Mouse (Mus musculus) limb, embryonic 14.5 days (tissue): ENCODE measurements at regions not wholly inside any gene's neighbourhood (a gene's known extent, or its start where the extent isn't known, plus 50 kb on each side); places are given as distances from the start of the nearest gene placed in this dataset.

Experiments
- ATAC-seq: fragments of 200-750 bp; cut with Nextera tagmentation; 2 replicates; pipeline ENCODE4 v1.8.0; 2017; ENCODE audit warnings: low read depth, moderate number of reproducible peaks, moderate TSS enrichment; ENCODE audit not compliant: low FRiP score
- DNase-seq: peaks from one replicate; pipeline ENCODE4 v3.0.0-alpha.2; 2015; ENCODE audit warnings: low spot score
- H3K27ac ChIP-seq: fragments of 300-500 bp; sonication (generic); replicated peaks from 2 replicates; pipeline ENCODE4 v1.5.1; 2014; ENCODE audit warnings: low read depth, mild to moderate bottlenecking, low read length, moderate library complexity, mixed read lengths
- H3K27me3 ChIP-seq: fragments of 300-500 bp; sonication (generic); 2 replicates; pipeline ENCODE4 v1.6.1; 2014; ENCODE audit warnings: low read length, mixed read lengths; ENCODE audit not compliant: control insufficient read depth, insufficient read depth
- H3K36me3 ChIP-seq: fragments of 300-500 bp; sonication (generic); 2 replicates; pipeline ENCODE4 v1.6.1; 2014; ENCODE audit warnings: mild to moderate bottlenecking, low read length, moderate library complexity, mixed read lengths; ENCODE audit not compliant: control insufficient read depth, insufficient read depth
- H3K4me1 ChIP-seq: fragments of 300-500 bp; sonication (generic); 2 replicates; pipeline ENCODE4 v1.6.1; 2014; ENCODE audit warnings: antibody characterized with exemption, low read length, mixed read lengths; ENCODE audit not compliant: control insufficient read depth, insufficient read depth
- H3K4me2 ChIP-seq: fragments of 300-500 bp; sonication (generic); replicated peaks from 2 replicates; pipeline ENCODE4 v1.6.1; 2014; ENCODE audit warnings: low read depth, mild to moderate bottlenecking, low read length, moderate library complexity; ENCODE audit not compliant: severe bottlenecking
- H3K4me3 ChIP-seq: fragments of 300-500 bp; sonication (generic); replicated peaks from 2 replicates; pipeline ENCODE4 v1.5.1; 2014; ENCODE audit warnings: low read length
- H3K9ac ChIP-seq: fragments of 300-500 bp; sonication (generic); 2 replicates; pipeline ENCODE4 v1.6.1; 2014; ENCODE audit warnings: mild to moderate bottlenecking, low read depth, low read length, moderate library complexity; ENCODE audit not compliant: severe bottlenecking
- H3K9me3 ChIP-seq: fragments of 300-500 bp; sonication (generic); 2 replicates; pipeline ENCODE4 v1.6.1; 2016; ENCODE audit warnings: low read length; ENCODE audit not compliant: control insufficient read depth
- POLR2A ChIP-seq: fragments of 200-500 bp; IDR thresholded peaks from 2 replicates; pipeline ENCODE4 v1.8.0; 2012; ENCODE audit warnings: inconsistent platforms, mild to moderate bottlenecking, moderate library complexity, borderline replicate concordance; ENCODE audit not compliant: insufficient read depth, insufficient read length; ENCODE audit errors: extremely low read depth
- WGBS: fragments of 180-500 bp; shearing (Covaris S2); extraction: QIAGEN DNeasy Blood & Tissue Kit; methylation state at CpG from one replicate; pipeline ENCODE4 v1.1.7; 2014; 5-methylcytosine and 5-hydroxymethylcytosine counted together

DNA sequence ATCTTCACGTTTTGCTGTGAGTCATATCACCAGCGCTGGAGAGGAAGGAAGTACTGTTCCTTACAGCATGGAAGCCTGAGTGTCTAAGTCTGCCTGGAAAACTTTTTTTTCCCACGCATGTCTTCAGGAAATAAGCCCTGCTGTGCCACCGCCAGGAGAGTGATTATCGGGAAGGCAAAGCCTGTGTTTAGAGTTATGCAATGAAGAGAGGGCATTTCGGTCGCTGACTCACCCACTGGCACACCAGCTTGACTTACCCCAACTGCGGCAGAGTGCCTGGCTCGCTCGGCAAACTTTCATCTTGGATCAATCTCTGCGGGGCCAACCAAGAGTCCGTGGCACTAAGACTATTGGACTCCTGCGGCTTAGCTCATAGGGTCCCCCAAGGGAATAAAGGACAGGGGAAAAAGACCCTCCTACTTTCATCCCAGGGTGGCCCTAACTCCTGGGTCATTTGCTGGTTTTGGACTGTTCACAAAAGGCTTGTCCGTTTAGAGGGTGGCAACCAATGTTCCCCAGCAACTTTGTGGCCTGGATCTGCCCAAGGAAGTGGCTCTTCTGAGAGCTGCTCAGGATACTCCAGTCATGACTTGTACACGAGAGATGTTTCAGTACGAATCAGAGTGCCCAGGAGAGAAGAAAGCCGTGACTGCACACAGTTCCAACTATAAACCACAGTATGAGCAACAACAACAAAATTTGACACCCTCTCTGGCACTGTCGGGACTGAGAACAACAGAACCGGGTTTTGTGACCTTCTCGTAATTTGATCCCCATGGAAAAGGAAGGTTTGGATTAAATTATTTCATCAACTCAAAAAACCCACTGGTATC is 248.3 kb downstream of the Zfp36l1 start:
- Histone ChIP-seq H3K36me3 (no peaks in the 10 kb centered on the region), H3K4me2 (no peak overlapping the region), H3K9ac (no peak overlapping the region), H3K9me3 (peaks cover 5% of the 10 kb centered on the region; the same call in 1 of the 2 replicates), H3K27ac (peak overlapping the region; percentile 64; the same call in 1 of the 2 replicates), H3K4me1 (peaks cover 21% of the 10 kb centered on the region), H3K27me3 (no peaks in the 10 kb centered on the region), H3K4me3 (no peak overlapping the region)
- no peak for TF ChIP-seq POLR2A
- DNase-seq (no peak), ATAC-seq (no peak)
- 61% methylated on average over 20 of the region's 20 CpGs for WGBS
